Mouse (Mus musculus): ENCODE data around the gene Max. TPM values are rescaled to one million over a fixed set of nuclear protein-coding genes. Genes with fewer than 3 reads are reported as not detected.

Gene Max
- total RNA-seq (2023) = 100 to 1,000 TPM; 202 TPM

GRCm38 (mm10) chr12:76961932-76962891 lies at the start of gene Max:
Gene Max (minus strand): TSS chr12:76962201.

Other genes starting within 250 kb of the Max start
- 10 to 100 TPM; 47.6 to 62.7 TPM for gene Churc1, start 196.7 kb downstream of the Max start, total RNA-seq (2023)
- gene Fntb, start 196.6 kb downstream of the Max start, total RNA-seq (2023) = 10 to 100 TPM; 43.1 to 43.7 TPM
- gene Gpx2, start 166.6 kb downstream of the Max start, total RNA-seq (2023) = 1 to 10 TPM in 1 of 2 experiments, under 1 TPM in 1; 0.76 to 1.1 TPM
- not detected for gene Rab15, start 139.3 kb downstream of the Max start, total RNA-seq (2023)

All from T-cell, adult 66 days (primary cell).